Mouse (Mus musculus) liver, embryonic 14.5 days (tissue): ENCODE measurements around the gene Cdc5l. TPM values are rescaled to one million over a fixed set of nuclear protein-coding genes. Genes with fewer than 3 reads are reported as not detected.

Experiments used
- ATAC-seq: fragments of 200-750 bp; cut with Nextera tagmentation; 2 replicates; pipeline ENCODE4 v1.8.0; 2017; ENCODE audit warnings: moderate number of reproducible peaks, mild to moderate bottlenecking, moderate library complexity; ENCODE audit not compliant: insufficient read depth
- DNase-seq, 3 experiments: peaks; one replicate each; pipeline ENCODE4 v3.0.0-alpha.2; 2012 to 2013; ENCODE audit warnings: low read depth in 3 of 3, low spot score in 3 of 3
- H3K27ac ChIP-seq: fragments of 300-500 bp; sonication (generic); 2 replicates; pipeline ENCODE4 v1.5.1; 2014; ENCODE audit warnings: moderate library complexity, mild to moderate bottlenecking, control low read depth, inconsistent platforms
- H3K27me3 ChIP-seq: fragments of 300-500 bp; sonication (generic); 2 replicates; pipeline ENCODE4 v1.6.1; 2014; ENCODE audit warnings: mild to moderate bottlenecking, low read length, moderate library complexity; ENCODE audit not compliant: control insufficient read depth, insufficient read depth
- H3K36me3 ChIP-seq: fragments of 300-500 bp; sonication (generic); replicated peaks from 2 replicates; pipeline ENCODE4 v1.6.1; 2014; ENCODE audit warnings: low read depth; ENCODE audit not compliant: control insufficient read depth, insufficient read depth
- H3K4me1 ChIP-seq, 2 experiments: fragments of 200-500 bp in 1 of 2; fragments of 300-500 bp in 1 of 2; sonication (generic) in 1 of 2; replicated peaks; 2 replicates each; pipeline ENCODE4 v1.6.1; 2012 to 2014; ENCODE audit warnings: antibody characterized with exemption in 1 of 2, inconsistent platforms in 1 of 2, low read length in 1 of 2; ENCODE audit not compliant: control insufficient read depth in 2 of 2, insufficient read depth in 2 of 2
- H3K4me2 ChIP-seq: fragments of 300-500 bp; sonication (generic); 2 replicates; pipeline ENCODE4 v1.6.1; 2014; ENCODE audit warnings: low read depth, mild to moderate bottlenecking, control low read depth, moderate library complexity
- H3K4me3 ChIP-seq, 2 experiments: fragments of 200-500 bp in 1 of 2; fragments of 300-500 bp in 1 of 2; sonication (generic) in 1 of 2; 2 replicates each; pipeline ENCODE4 v1.5.1; 2012 to 2014; ENCODE audit warnings: low read depth in 2 of 2, low read length in 2 of 2, mild to moderate bottlenecking in 2 of 2, control low read depth in 1 of 2, inconsistent platforms in 1 of 2, moderate library complexity in 1 of 2; ENCODE audit not compliant: insufficient read depth in 1 of 2
- H3K9ac ChIP-seq: fragments of 300-500 bp; sonication (generic); replicated peaks from 2 replicates; pipeline ENCODE4 v1.6.1; 2014; ENCODE audit warnings: mild to moderate bottlenecking, control low read depth, moderate library complexity
- H3K9me3 ChIP-seq: fragments of 300-500 bp; sonication (generic); 2 replicates; pipeline ENCODE4 v1.6.1; 2016; ENCODE audit warnings: low read length, mixed read lengths; ENCODE audit not compliant: control insufficient read depth
- CTCF ChIP-seq: IDR thresholded peaks from 2 replicates; pipeline ENCODE4 v1.5.1; 2016; ENCODE audit warnings: antibody characterized with exemption, low read depth, control low read depth
- EP300 ChIP-seq: IDR thresholded peaks from 2 replicates; pipeline ENCODE4 v1.6.1; 2016; ENCODE audit warnings: antibody characterized with exemption, low read depth
- WGBS: fragments of 180-500 bp; shearing (Covaris S2); extraction: QIAGEN DNeasy Blood & Tissue Kit; methylation state at CpG from one replicate; pipeline ENCODE4 v1.1.7; 2014; ENCODE audit not compliant: insufficient replicate concordance; 5-methylcytosine and 5-hydroxymethylcytosine counted together
- polyA plus RNA-seq, 2 experiments: library from polyadenylated mRNA; depleted of rRNA in 1 of 2; stranded (reverse) in 1 of 2; unstranded in 1 of 2; fragments of >200 nt; fragmentation: Nextera tagmentation in 1 of 2; extraction: Ambion mirVana in 1 of 2; gene quantifications; 2 replicates each; pipeline versions ENCODE4 v1.2.1 to v1.2.3; 2012 to 2014

The Cdc5l gene
- polyA plus RNA-seq, 2 experiments = 15.0 to 26.9 TPM

GRCm38 (mm10) chr17:45397541-45397940, 36.0 kb downstream of the Cdc5l start:
- Histone ChIP-seq H3K27me3 (no peaks in the 10 kb centered on the region), H3K4me2 (no peak overlapping the region), H3K9ac (no peak overlapping the region), H3K4me1 (0 out of 4 replicates have a peak, but pooled peaks cover 0 to 2% of the 10 kb centered on the region in 2 experiments), H3K4me3 (no peak overlapping the region), H3K36me3 (peaks cover 16% of the 10 kb centered on the region), H3K27ac (no peak overlapping the region), H3K9me3 (no peaks in the 10 kb centered on the region)
- ATAC-seq = no peak
- 68% methylated on average over 3 of the region's 3 CpGs for WGBS
- TF ChIP-seq EP300 (no peak), CTCF (peak; percentile 39; the same call in 1 of the 2 replicates)
- DNase-seq = no peak

- Histone ChIP-seq H3K36me3 (peaks cover 30% of the 10 kb centered on the region), H3K27ac (no peak overlapping the region), H3K4me2 (no peak overlapping the region), H3K9me3 (no peaks in the 10 kb centered on the region), H3K4me1 (no peaks in the 10 kb centered on the region), H3K27me3 (no peaks in the 10 kb centered on the region), H3K4me3 (no peak overlapping the region), H3K9ac (no peak overlapping the region)
- no peak for TF ChIP-seq CTCF
- TF ChIP-seq EP300 = no peak
- ATAC-seq (no peak), DNase-seq (no peak)
- WGBS = 63% methylated on average over 9 of the region's 9 CpGs
Measured at GRCm38 (mm10) chr17:45394612-45395011, 38.9 kb downstream of the Cdc5l start.

GRCm38 (mm10) chr17:45393765-45394164, 39.8 kb downstream of the Cdc5l start:
- TF ChIP-seq CTCF (no peak), EP300 (no peak)
- H3K36me3 ChIP-seq = peaks cover 28% of the 10 kb centered on the region
- no peaks in the 10 kb centered on the region for H3K4me1 ChIP-seq
- 84% methylated on average over 3 of the region's 3 CpGs for WGBS
- H3K4me3 ChIP-seq = no peak overlapping the region
- ATAC-seq (no peak), DNase-seq (no peak)
- H3K27me3 ChIP-seq = no peaks in the 10 kb centered on the region
- H3K9me3 ChIP-seq = no peaks in the 10 kb centered on the region
- H3K9ac ChIP-seq = no peak overlapping the region
- no peak overlapping the region for H3K4me2 ChIP-seq
- no peak overlapping the region for H3K27ac ChIP-seq

- H3K27ac ChIP-seq = no peak overlapping the region
- no peak overlapping the region for H3K4me3 ChIP-seq
- H3K36me3 ChIP-seq = peaks cover 28% of the 10 kb centered on the region
- TF ChIP-seq EP300 (no peak), CTCF (no peak)
- no peak overlapping the region for H3K9ac ChIP-seq
- no peaks in the 10 kb centered on the region for H3K27me3 ChIP-seq
- H3K9me3 ChIP-seq = no peaks in the 10 kb centered on the region
- H3K4me2 ChIP-seq = no peak overlapping the region
- WGBS = 73% methylated on average over 5 of the region's 5 CpGs
- H3K4me1 ChIP-seq = no peaks in the 10 kb centered on the region
- ATAC-seq (no peak), DNase-seq (no peak)
Measured at GRCm38 (mm10) chr17:45389896-45390295, 43.6 kb downstream of the Cdc5l start.

- no peak for ATAC-seq
- no peak overlapping the region for H3K9ac ChIP-seq
Measured at GRCm38 (mm10) chr17:45386986-45387385, 46.6 kb downstream of the Cdc5l start.

More at GRCm38 (mm10) chr17:45386986-45387385, 46.6 kb downstream of the Cdc5l start:
- no peaks in the 10 kb centered on the region for H3K4me1 ChIP-seq
- no peak overlapping the region for H3K4me2 ChIP-seq
- no peak for DNase-seq
- H3K27ac ChIP-seq = no peak overlapping the region
- 67% methylated on average over 7 of the region's 7 CpGs for WGBS
- no peaks in the 10 kb centered on the region for H3K27me3 ChIP-seq
- no peaks in the 10 kb centered on the region for H3K9me3 ChIP-seq
- peaks cover 16% of the 10 kb centered on the region for H3K36me3 ChIP-seq
- TF ChIP-seq EP300 (no peak), CTCF (no peak)
- H3K4me3 ChIP-seq = no peak overlapping the region
